Mouse (Mus musculus) liver, adult 2 months (tissue): ENCODE results near the gene Myh4.

Source experiments
- CTCF ChIP-seq: fragments of 200-500 bp; IDR thresholded peaks from 2 replicates; pipeline ENCODE4 v1.5.1; 2011; ENCODE audit warnings: low read depth, low read length, control low read depth
- POLR2A ChIP-seq: fragments of 200-500 bp; IDR thresholded peaks from 2 replicates; pipeline ENCODE4 v1.6.1; 2011; ENCODE audit warnings: low read length, control low read depth; ENCODE audit not compliant: insufficient read depth; ENCODE audit errors: extremely low read depth

DNA sequence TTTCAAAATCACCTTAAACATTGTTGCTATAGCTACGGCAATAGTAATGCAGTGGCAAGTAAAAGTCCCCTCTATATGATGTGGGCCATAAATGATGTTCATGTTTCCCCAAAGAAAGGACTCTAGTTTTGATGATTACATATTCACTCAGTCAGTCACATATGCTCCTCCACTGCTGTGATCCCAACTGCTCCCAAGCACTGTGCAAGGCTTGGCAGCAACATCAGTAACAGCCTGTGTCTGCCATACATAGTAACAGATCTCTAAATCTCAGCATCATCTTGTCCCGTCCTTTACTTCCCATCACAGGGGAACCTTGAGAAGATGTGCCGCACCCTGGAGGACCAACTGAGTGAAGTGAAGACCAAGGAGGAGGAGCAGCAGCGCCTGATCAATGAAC lies 15.9 kb downstream of the Myh4 start:
- no peak for TF ChIP-seq POLR2A
- no peak for TF ChIP-seq CTCF
